Mouse (Mus musculus) forebrain, embryonic 16.5 days (tissue): ENCODE results near the gene Herc1. TPM values are rescaled to one million over a fixed set of nuclear protein-coding genes. Genes with fewer than 3 reads are reported as not detected.

ENCODE experiments used
- ATAC-seq: fragments of 200-750 bp; cut with Nextera tagmentation; 2 replicates; pipeline ENCODE4 v1.8.0; 2017; ENCODE audit warnings: mild to moderate bottlenecking, moderate library complexity
- H3K27ac ChIP-seq: fragments of 300-500 bp; sonication (generic); 2 replicates; pipeline ENCODE4 v1.5.1; 2014; ENCODE audit warnings: low read length, control low read depth
- H3K27me3 ChIP-seq: fragments of 300-500 bp; sonication (generic); replicated peaks from 2 replicates; pipeline ENCODE4 v1.6.1; 2014; ENCODE audit warnings: low read length; ENCODE audit not compliant: control insufficient read depth, insufficient read depth
- H3K36me3 ChIP-seq: fragments of 300-500 bp; sonication (generic); 2 replicates; pipeline ENCODE4 v1.6.1; 2014; ENCODE audit not compliant: control insufficient read depth, insufficient read depth
- H3K4me1 ChIP-seq: fragments of 300-500 bp; sonication (generic); replicated peaks from 2 replicates; pipeline ENCODE4 v1.6.1; 2014; ENCODE audit warnings: low read length; ENCODE audit not compliant: control insufficient read depth, insufficient read depth
- H3K4me2 ChIP-seq: fragments of 300-500 bp; sonication (generic); 2 replicates; pipeline ENCODE4 v1.6.1; 2014; ENCODE audit warnings: mild to moderate bottlenecking, low read length, control low read depth
- H3K4me3 ChIP-seq: fragments of 300-500 bp; sonication (generic); replicated peaks from 2 replicates; pipeline ENCODE4 v1.5.1; 2014; ENCODE audit warnings: mild to moderate bottlenecking, low read length, control low read depth
- H3K9ac ChIP-seq: fragments of 300-500 bp; sonication (generic); replicated peaks from 2 replicates; pipeline ENCODE4 v1.6.1; 2014; ENCODE audit warnings: low read depth, low read length, control low read depth
- H3K9me3 ChIP-seq: fragments of 300-500 bp; sonication (generic); 2 replicates; pipeline ENCODE4 v1.6.1; 2016; ENCODE audit warnings: low read length; ENCODE audit not compliant: control insufficient read depth
- WGBS: fragments of 180-500 bp; shearing (Covaris S2); extraction: QIAGEN DNeasy Blood & Tissue Kit; methylation state at CpG from one replicate; pipeline ENCODE4 v1.1.7; 2014; 5-methylcytosine and 5-hydroxymethylcytosine counted together
- polyA plus RNA-seq: library from polyadenylated mRNA; unstranded; fragments of >200 nt; fragmentation: Nextera tagmentation; extraction: Ambion mirVana; gene quantifications from 2 replicates; pipeline ENCODE4 v1.2.1, GENCODE M21; 2015

Gene Herc1
- polyA plus RNA-seq, 1 experiment from 2014 or later, result 59.9 TPM

- no peak overlapping the region for H3K4me3 ChIP-seq
- WGBS, result 79% methylated on average over 3 of the region's 3 CpGs
- no peak overlapping the region for H3K9ac ChIP-seq
- no peak overlapping the region for H3K27ac ChIP-seq
- no peaks in the 10 kb centered on the region for H3K36me3 ChIP-seq
- ATAC-seq, result no peak
- no peaks in the 10 kb centered on the region for H3K4me1 ChIP-seq
- no peak overlapping the region for H3K4me2 ChIP-seq
- H3K27me3 ChIP-seq, result no peaks in the 10 kb centered on the region
- H3K9me3 ChIP-seq, result no peaks in the 10 kb centered on the region
Measured at GRCm38 (mm10) chr9:66340394-66341094, 9.7 kb upstream of the Herc1 start.

GRCm38 (mm10) chr9:66347405-66348035 lies 2.7 kb upstream of the Herc1 start:
- no peak for ATAC-seq
- H3K4me1 ChIP-seq, result peaks cover 13% of the 10 kb centered on the region
- no peaks in the 10 kb centered on the region for H3K27me3 ChIP-seq
- 89% methylated on average over 7 of the region's 7 CpGs for WGBS
- no peak overlapping the region for H3K27ac ChIP-seq
- no peaks in the 10 kb centered on the region for H3K9me3 ChIP-seq
- no peak overlapping the region for H3K9ac ChIP-seq
- H3K4me2 ChIP-seq, result no peak overlapping the region
- H3K4me3 ChIP-seq, result no peak overlapping the region
- no peaks in the 10 kb centered on the region for H3K36me3 ChIP-seq

- Histone ChIP-seq H3K9ac (peak overlapping the region; percentile 99), H3K27ac (peak overlapping the region; percentile 98; the same call in 1 of the 2 replicates), H3K27me3 (no peaks in the 10 kb centered on the region), H3K36me3 (no peaks in the 10 kb centered on the region), H3K4me1 (peaks cover 16% of the 10 kb centered on the region), H3K9me3 (no peaks in the 10 kb centered on the region), H3K4me2 (peak overlapping the region; percentile 85), H3K4me3 (peak overlapping the region; percentile 99)
- no peak for ATAC-seq
- 37% methylated on average over 8 of the region's 8 CpGs for WGBS
Measured at GRCm38 (mm10) chr9:66349144-66349859, 948 bp upstream of the Herc1 start.

GRCm38 (mm10) chr9:66350788-66351430 lies 659 bp downstream of the Herc1 start:
- Histone ChIP-seq H3K27ac (peak overlapping the region; percentile 98), H3K36me3 (no peaks in the 10 kb centered on the region), H3K9me3 (no peaks in the 10 kb centered on the region), H3K4me2 (peak overlapping the region; percentile 86), H3K4me3 (peak overlapping the region; percentile 99), H3K4me1 (peaks cover 16% of the 10 kb centered on the region), H3K27me3 (no peaks in the 10 kb centered on the region), H3K9ac (peak overlapping the region; percentile 99)
- WGBS, result under 1% methylated on average over 32 of the region's 32 CpGs
- peak; percentile 65 for ATAC-seq

GRCm38 (mm10) chr9:66352704-66353103 lies 2.5 kb downstream of the Herc1 start:
- Histone ChIP-seq H3K36me3 (no peaks in the 10 kb centered on the region), H3K4me1 (peaks cover 16% of the 10 kb centered on the region), H3K27ac (no peak overlapping the region), H3K9ac (no peak overlapping the region), H3K27me3 (no peaks in the 10 kb centered on the region), H3K4me3 (no peak overlapping the region), H3K9me3 (no peaks in the 10 kb centered on the region), H3K4me2 (peak overlapping the region; percentile 86)
- 68% methylated on average over 2 of the region's 2 CpGs for WGBS
- ATAC-seq, result no peak

GRCm38 (mm10) chr9:66359135-66359534 lies 8.9 kb downstream of the Herc1 start:
- 87% methylated on average over 4 of the region's 4 CpGs for WGBS
- H3K27ac ChIP-seq, result no peak overlapping the region
- ATAC-seq, result no peak
- no peaks in the 10 kb centered on the region for H3K9me3 ChIP-seq
- no peak overlapping the region for H3K9ac ChIP-seq
- no peaks in the 10 kb centered on the region for H3K36me3 ChIP-seq
- no peak overlapping the region for H3K4me3 ChIP-seq
- H3K4me1 ChIP-seq, result peaks cover 8% of the 10 kb centered on the region
- no peaks in the 10 kb centered on the region for H3K27me3 ChIP-seq
- no peak overlapping the region for H3K4me2 ChIP-seq

- no peaks in the 10 kb centered on the region for H3K27me3 ChIP-seq
- 80% methylated on average over 14 of the region's 14 CpGs for WGBS
- H3K4me2 ChIP-seq, result no peak overlapping the region
- H3K4me3 ChIP-seq, result no peak overlapping the region
- H3K9ac ChIP-seq, result no peak overlapping the region
- peaks cover 8% of the 10 kb centered on the region for H3K4me1 ChIP-seq
- no peaks in the 10 kb centered on the region for H3K36me3 ChIP-seq
- no peaks in the 10 kb centered on the region for H3K9me3 ChIP-seq
- no peak overlapping the region for H3K27ac ChIP-seq
- no peak for ATAC-seq
Measured at GRCm38 (mm10) chr9:66360143-66360690, 10.0 kb downstream of the Herc1 start.

GRCm38 (mm10) chr9:66368890-66369433 lies 18.7 kb downstream of the Herc1 start:
- no peak overlapping the region for H3K4me2 ChIP-seq
- no peaks in the 10 kb centered on the region for H3K27me3 ChIP-seq
- WGBS, result 78% methylated on average over 4 of the region's 4 CpGs
- H3K9me3 ChIP-seq, result no peaks in the 10 kb centered on the region
- H3K9ac ChIP-seq, result no peak overlapping the region
- H3K36me3 ChIP-seq, result peaks cover 8% of the 10 kb centered on the region; the same call in 1 of the 2 replicates
- no peak overlapping the region for H3K4me3 ChIP-seq
- peaks cover 4% of the 10 kb centered on the region; the same call in 1 of the 2 replicates for H3K4me1 ChIP-seq
- no peak overlapping the region for H3K27ac ChIP-seq
- no peak for ATAC-seq
